Mouse (Mus musculus): ENCODE measurements at regions not wholly inside any gene's neighbourhood (a gene's known extent, or its start where the extent isn't known, plus 50 kb on each side); places are given as distances from the start of the nearest gene placed in this dataset.
"Not testable (repeated sequence)": the region's sequence is repeated elsewhere in the genome, so short reads cannot be mapped to it uniquely, and the experiment has no call there.

DNA sequence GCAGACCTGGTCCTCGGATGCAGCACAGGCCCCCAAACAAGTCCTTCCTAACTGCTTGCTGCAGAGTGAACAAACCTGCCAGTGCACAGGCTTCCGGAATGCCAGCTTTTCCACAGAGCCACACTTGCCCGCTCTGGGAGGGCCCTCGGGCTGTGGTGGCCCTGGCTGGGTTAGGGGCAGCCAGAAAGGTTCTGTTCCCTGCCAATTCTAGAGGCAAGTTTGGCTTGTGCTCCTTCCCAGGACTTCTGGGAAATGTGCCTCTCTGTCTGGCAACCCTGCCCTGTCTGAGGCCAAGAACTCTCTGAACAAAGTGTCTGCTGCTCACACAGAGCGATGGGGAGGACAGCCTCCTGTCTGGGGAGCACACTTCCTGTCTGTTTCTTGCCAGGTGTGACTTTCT is 66.4 kb downstream of the Xrcc2 start:
- DNase-seq: peak; percentile 28

DNA sequence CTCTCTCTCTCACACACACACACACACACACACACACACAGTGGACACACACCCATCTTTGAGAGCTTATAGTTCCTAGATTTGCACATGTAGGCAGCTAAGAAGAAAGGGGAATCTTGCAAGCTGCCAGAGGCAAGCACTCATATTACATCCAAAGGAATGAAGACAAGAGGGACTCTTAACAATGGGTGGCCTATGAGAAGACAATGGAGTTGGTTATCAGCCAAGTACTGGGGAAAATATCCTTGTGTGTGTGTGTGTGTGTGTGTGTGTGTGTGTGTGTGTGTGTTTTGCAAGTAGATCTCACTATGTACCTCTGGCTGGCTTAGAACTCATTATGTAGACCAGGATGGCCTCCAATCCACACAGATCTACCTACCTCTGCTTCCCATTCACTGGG is 67.5 kb downstream of the Xrcc2 start:
- no peak for DNase-seq

DNA sequence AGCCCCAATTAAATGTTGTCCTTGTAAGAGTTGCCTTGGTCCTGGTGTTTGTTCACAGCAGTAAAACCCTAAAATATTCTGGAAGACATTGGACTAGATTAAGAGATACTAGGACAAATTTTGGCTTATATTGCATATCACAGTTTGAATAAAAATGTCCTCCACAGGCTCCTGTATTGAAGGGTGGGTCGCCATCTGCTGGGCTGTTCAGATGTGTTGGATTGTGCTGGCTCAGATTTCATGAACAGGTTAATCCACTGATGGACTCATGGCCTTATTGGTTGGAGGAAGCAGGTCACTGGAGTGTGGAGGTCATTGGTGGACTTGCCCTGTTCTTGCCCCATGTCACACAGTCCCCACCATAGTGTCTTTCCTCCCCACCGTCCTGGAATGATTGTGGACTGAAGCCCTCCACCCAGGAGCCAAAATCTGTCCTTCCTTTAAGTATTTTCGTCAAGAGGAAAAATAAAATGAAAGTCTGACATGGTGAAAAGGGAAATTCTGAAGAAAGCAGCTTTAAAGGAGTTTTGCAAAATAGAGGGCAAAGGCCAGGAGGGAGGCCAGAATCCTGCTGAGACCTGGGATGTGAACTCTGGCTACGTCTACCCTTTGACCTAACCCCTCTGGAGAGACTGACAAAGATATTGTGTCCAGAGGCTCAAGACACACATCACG is 72.6 kb downstream of the Xrcc2 start:
- no peak for DNase-seq

DNA sequence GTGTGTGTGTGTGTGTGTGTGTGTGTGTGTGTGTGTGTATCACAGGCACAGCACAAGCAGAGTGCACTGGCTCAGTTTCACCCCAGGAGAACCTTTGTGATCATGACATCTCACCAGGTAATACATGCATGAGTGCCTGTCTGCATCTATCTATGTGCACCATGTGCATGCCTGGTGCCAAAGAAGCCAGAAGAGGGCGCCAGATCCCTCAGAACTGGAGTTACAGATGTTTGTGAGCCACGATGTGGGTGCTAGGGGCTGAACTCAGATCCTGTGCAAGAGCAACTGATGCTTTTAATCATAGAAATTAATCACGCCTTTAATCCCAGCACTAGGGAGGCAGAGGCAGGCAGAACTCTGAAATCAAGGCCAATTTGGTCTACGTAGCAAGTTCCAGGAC is 75.9 kb downstream of the Xrcc2 start:
- no peak for DNase-seq

DNA sequence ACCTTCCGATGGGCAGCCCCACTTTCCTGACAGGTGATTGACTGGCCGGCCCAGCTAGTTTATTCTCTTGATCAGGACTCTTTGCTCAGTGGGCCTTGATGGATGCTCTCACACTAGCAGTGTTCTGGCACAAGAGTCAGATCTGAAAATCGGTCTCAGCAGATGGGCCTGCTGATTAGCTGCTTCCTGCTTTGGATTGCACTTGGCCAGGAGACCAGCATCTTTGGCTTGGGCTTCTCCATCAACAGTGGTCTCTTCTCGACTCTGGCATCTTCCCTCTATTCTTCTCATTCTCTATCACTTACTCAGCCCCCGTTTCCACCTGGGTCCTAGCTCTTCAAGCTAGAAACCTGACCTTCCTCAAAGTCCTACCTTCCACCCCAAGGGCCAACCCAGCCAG is 77.1 kb downstream of the Xrcc2 start:
- DNase-seq: peak; percentile 41

DNA sequence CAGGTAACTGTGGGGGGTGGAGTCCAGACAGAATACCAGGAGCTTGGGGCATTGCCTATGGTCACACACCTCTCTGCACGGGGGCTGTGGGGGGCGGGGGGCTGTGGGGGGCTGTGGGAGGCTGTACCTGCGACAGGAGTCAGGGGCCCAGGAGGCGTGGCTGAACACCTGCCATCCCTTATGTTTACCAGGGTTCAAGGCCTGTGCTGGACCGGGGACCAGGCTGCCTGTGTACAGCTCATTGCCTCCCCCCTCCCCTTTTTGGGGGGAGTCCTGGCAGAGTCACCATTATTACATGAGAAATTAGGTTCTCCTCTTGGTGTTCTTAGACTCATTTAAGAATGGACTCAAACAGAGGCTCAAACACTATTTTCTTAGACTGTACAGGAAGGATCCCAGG is 78.5 kb downstream of the Xrcc2 start:
- DNase-seq: no peak

DNA sequence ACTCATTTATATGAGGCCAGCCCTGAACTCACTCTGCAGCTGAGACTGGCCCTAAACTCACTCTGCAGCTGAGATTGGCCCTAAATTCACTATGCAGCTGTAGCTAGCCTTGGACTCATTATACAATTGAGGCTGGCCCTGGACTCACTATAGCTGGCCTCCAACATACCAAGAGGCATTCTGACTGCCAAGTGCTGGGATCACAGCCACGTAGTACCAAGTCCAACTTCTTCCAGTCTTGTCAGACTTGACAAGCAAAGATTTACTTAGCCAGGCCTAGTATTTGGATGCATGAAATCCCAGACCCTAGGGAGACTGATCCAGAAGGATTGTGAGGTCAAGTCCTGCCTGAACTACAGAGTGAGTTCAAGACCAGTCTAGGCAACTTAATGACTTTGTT is 81.6 kb downstream of the Xrcc2 start:
- DNase-seq: no peak

DNA sequence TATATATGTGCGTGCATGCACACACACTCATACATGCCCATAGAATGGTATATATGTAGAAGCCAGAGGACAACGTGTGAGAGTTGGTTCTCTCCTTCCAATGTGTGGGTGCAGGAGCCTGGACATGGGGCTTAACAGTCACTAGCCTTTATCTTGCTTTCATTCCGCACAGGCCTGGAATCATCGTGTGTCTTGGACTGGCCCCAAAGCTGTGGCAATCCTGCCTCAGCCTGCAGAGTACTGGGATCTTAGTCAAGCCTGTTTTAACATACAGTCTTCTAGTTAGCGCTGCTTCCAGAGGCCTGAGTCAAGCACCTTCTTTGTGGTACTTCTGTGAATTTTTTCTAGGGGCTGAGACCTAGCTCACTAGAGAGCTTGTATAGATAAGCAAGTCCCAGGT is 85.8 kb downstream of the Xrcc2 start:
- DNase-seq: no peak

DNA sequence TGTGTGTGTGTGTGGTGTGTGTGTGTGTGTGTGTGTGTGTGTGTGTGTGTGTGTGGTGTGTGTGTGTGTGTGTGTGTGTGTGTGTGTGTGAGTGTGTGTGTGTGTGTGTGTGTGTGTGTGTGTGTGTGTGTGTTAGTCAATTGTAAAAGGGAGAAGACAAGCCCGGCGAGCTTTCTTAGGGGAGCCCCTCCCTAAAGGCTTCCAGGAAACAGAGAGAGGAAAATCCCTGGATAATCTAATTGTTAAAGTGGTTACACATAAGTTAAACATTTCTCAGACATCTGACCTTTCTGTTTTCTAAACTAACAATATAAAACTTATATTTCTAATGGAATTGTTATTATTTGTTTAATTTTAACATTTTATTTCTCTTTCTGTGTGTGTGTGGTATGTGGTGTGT is 86.3 kb downstream of the Xrcc2 start:
- DNase-seq: not testable (repeated sequence)

DNA sequence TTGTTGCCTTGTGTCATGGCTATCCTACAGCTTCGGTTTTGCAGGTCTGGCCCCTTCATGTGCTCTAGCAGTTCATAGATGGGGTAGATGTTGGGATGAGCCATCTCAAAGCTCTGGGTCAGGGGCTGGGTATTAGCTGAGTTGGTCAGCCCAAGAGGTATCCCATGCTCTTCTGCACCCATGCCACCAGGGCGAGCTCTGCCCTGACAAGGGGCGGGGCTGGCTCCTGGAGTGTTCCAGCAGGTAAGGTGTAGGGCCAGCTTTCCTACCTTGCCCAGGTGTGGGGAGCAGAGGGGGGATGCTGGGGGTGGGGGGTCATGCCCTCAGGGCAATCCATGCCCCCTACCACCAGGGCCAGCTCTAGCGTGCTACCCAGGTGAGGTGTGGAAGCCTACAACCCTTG is 91.0 kb downstream of the Xrcc2 start:
- no peak for DNase-seq

DNA sequence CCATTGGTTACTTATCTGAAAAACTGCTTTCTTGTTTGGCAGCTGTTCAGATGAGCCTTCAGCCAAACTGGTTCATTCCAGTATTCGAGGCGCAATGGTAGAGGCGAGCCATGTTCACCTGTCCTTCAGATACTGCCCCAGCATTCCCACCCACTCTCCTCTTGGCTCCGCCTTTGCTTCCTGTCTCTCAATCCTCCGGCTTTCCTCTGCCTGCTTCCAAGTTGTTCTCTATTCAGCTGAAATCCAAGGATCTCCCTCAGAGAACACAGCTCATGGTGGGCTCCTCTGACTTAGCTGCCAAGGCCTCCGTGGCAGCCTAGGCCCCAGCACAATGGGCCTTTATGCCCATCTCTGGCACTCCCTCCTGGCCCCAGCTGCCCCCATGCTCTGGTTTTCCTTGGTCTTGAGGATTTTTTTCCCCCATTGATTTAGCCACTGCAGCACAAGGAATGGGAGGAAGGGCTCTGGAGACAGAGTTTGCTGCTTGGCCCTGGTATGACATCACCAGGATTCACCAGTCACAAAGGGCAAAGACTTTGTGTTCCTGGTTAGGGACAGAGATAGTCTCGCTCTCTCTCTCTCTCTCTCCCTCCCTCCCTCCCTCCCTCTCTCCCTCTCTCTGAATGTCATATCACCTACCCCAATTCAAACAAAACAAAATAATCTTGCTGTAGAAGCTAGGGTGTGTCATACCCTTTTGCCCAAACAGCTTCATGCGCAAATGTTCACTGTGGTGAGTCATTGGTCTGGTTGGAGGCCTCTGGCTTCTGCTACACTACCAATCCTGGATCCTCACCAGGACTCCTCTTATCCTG is 91.6 kb downstream of the Xrcc2 start:
- DNase-seq: peak; percentile 55

DNA sequence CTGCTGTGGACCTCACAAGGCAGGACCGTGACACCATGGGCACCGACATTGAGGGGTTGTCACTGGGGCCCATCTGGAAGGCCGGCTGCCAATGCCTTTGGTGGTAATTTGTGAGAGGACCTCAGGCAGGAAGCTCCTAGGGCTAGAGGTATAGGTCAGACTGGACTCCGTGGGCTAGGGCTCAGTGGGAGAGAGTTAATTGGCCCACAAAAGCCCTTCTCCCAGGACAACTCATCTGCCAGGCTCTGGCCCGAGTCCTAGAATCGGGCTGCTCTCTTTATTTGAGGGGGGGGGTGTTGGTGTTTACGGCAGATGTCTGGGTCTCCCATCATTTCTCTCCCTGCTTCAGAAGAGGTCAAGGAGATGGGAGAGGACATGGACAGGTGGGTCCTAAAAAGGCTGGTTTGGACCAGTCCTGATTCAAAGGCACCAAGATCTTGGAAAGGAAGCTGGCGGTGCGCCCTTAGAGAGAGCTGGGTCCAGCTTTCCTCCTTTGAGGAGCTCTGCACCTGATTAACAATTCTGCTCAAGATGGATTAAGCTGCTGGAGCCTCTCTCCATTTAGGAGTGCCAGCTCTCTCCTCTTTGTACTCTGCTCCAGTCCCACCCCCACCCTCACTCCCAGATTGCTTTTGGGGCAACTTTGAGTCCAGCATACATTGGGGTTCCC is 93.5 kb downstream of the Xrcc2 start:
- DNase-seq: no peak

DNA sequence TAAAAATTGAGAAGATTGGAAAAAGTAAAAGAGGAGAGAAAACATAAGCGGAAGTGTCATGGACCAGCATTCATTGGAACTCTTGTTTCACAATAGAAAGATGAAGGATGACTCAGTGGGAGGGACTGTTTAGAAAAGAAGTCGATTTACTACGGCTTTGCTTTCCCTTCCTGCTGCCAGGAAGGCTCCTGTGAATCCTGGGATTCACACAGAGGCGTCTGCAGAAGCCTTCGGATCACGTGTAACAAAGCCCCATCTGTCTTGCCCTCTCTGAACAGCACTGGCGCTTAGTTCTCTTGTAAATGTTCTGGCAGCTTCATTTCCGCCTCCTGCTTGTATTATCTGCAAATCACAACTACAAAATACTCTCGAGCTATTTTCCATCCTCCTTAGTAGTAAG is 94.0 kb downstream of the Cct8l1 start:
- DNase-seq: peak; percentile 72

DNA sequence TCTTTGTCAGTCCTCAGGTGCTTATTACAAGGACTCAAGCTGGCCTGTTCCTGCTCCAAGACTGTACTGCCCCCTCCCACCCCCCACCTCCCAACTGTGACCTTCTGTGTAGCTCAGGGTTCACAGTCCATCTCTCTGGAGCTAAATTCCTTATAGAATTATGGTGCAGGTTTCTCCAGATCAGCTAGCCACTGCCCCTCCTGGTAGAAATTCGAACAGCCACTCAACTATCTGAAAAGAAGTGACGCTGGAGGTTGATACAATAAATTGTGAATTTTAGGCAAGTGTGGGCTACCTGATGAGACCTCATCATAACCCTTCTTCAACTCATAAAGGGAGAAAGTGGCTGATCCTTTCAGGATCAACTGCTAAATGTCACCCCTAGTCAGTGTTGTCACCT is 86.3 kb downstream of the Cct8l1 start:
- no peak for DNase-seq

DNA sequence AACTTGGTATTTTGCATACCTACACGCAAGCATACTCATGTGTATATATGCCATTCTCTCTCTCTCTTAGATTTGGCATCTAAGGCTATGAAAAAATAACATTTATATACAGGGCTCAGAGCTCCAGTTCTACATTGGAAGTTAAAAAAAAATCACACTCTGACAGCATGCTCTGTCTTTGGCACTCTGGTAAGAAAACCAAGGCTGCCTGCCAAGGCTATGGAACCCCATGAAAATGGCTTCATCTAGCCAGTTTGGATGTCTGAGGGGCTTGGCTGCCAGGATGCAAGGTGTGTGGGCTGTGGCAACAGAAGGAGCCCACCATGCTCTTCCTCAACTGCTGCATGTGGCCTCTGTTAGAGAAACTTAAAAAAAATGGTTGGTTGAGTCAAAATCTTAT is 83.5 kb downstream of the Cct8l1 start:
- peak; percentile 30 for DNase-seq

DNA sequence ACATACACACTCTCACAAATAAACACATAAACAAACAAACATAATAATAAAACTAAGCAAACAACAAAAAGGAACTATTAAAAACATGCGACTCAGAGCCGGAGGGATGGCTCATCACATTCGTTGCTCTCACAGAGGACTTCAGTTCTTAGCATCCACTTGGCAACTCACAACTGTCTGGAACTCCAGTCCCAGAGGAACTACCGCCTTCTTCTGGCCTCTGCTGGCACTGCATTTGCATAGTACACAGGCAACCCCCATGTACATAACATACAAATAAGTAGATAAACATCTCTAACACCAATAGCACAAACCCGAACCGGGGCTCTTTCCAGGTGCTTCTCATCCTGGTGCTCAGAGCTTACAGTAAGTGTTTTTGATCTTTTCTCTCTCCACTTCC is 81.9 kb downstream of the Cct8l1 start:
- DNase-seq: no peak

DNA sequence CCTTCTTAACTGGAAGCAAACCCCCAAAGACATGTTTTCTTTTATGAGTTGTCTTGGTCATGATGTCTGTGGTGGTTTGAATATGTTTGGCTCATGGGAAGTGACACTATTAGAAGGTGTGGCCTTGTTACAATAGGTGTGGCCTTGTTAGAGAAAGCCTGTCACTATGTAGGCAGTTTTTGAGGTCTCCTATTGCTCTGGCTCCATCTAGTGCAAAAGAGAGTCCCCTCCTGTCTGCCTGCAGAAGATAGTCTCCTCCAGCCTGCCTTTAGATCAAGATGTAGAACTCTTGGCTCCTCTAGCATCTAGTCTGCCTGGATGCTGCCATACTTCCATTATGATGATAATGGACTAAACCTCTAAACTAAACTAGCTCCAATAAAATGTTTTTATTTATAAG is 75.8 kb downstream of the Cct8l1 start:
- DNase-seq: no peak

All from cerebellum, adult 9-11 months (tissue).